Comparison of ENCODE assay signal across 8 mouse cellular contexts in genomic region chr3:133600447-133601220, GRCm38 (mm10). TPM values are rescaled to one million over a fixed set of nuclear protein-coding genes. Genes with fewer than 3 reads are reported as not detected.
A peak's percentile ranks its signal among the peaks of the same experiment; 100 is the strongest.
DNase-seq lines count a peak whose midpoint lies in the region; ATAC-seq and TF ChIP-seq lines count a peak whose summit lies in the region.

No protein-coding gene starts in this region.

- ATAC-seq in embryonic facial prominence, embryonic 14.5 days (ENCODE audit: low read depth): peak; percentile 85
- peak; percentile 89 for ATAC-seq in midbrain, embryonic 16.5 days
- ATAC-seq in inflammation-experienced regulatory T-cells, adult 6 months: no peak

- no peaks in the 10 kb centered on the region for H3K9me3 ChIP-seq in embryonic facial prominence, embryonic 14.5 days (ENCODE audit: control insufficient read depth, low read length)
- no peaks in the 10 kb centered on the region for H3K9me3 ChIP-seq in midbrain, embryonic 16.5 days (replicated peaks; ENCODE audit: control insufficient read depth, low read length, poor library complexity, severe bottlenecking)

- 12% methylated on average over 11 of the region's 11 CpGs for WGBS in embryonic facial prominence, embryonic 14.5 days
- WGBS in kidney, adult 2 months: 36% methylated on average over 11 of the region's 11 CpGs
- WGBS in midbrain, embryonic 16.5 days: 11% methylated on average over 11 of the region's 11 CpGs

- no peak overlapping the region for H3K4me3 ChIP-seq in embryonic facial prominence, embryonic 14.5 days (ENCODE audit: low read depth, low read length)
- no peak overlapping the region for H3K4me3 ChIP-seq in kidney, adult 2 months (ENCODE audit: insufficient read depth, low read depth, low read length)
- H3K4me3 ChIP-seq in midbrain, embryonic 16.5 days (ENCODE audit: low read depth, low read length): no peak overlapping the region

- no peak for TF ChIP-seq POLR2A in kidney, adult 2 months (IDR thresholded peaks at IDR 0.05; ENCODE audit: low read depth, low read length)

- H3K27ac ChIP-seq in embryonic facial prominence, embryonic 14.5 days (replicated peaks; ENCODE audit: low read depth, low read length): peak overlapping the region; percentile 80
- H3K27ac ChIP-seq in kidney, adult 2 months (ENCODE audit: insufficient read depth, low read depth, low read length): no peak overlapping the region
- H3K27ac ChIP-seq in midbrain, embryonic 16.5 days (ENCODE audit: low read length): peak overlapping the region; percentile 19; the same call in 1 of the 2 replicates

- no peaks in the 10 kb centered on the region for H3K36me3 ChIP-seq in embryonic facial prominence, embryonic 14.5 days (ENCODE audit: control insufficient read depth, insufficient read depth, low read length)
- no peaks in the 10 kb centered on the region for H3K36me3 ChIP-seq in kidney, adult 2 months (ENCODE audit: control insufficient read depth, insufficient read depth, low read length)
- no peaks in the 10 kb centered on the region for H3K36me3 ChIP-seq in midbrain, embryonic 16.5 days (ENCODE audit: control insufficient read depth, insufficient read depth, low read length)

- no peaks in the 10 kb centered on the region for H3K27me3 ChIP-seq in embryonic facial prominence, embryonic 14.5 days (replicated peaks; ENCODE audit: control insufficient read depth, insufficient read depth, low read length)
- no peaks in the 10 kb centered on the region for H3K27me3 ChIP-seq in kidney, adult 2 months (replicated peaks; ENCODE audit: control insufficient read depth, insufficient read depth, low read length)
- no peaks in the 10 kb centered on the region for H3K27me3 ChIP-seq in midbrain, embryonic 16.5 days (ENCODE audit: control insufficient read depth, insufficient read depth, low read depth, low read length)

- TF ChIP-seq CTCF in kidney, adult 2 months (conservative IDR thresholded peaks at IDR 0.05; ENCODE audit: insufficient read depth, insufficient read length, low read depth, low read length): no peak

- peaks cover 7% of the 10 kb centered on the region; the same call in 1 of the 2 replicates for H3K4me1 ChIP-seq in embryonic facial prominence, embryonic 14.5 days (ENCODE audit: control insufficient read depth, insufficient read depth, low read length)
- H3K4me1 ChIP-seq in kidney, adult 2 months (ENCODE audit: control insufficient read depth, insufficient read depth, low read length): no peaks in the 10 kb centered on the region
- H3K4me1 ChIP-seq in midbrain, embryonic 16.5 days (ENCODE audit: control insufficient read depth, insufficient read depth, low read length): peaks cover 8% of the 10 kb centered on the region

- no peak overlapping the region for H3K9ac ChIP-seq in embryonic facial prominence, embryonic 14.5 days (ENCODE audit: low read depth, low read length)
- H3K9ac ChIP-seq in midbrain, embryonic 16.5 days (ENCODE audit: low read depth, low read length): peak overlapping the region; percentile 28; the same call in 1 of the 2 replicates

- intact Hi-C loops in left cerebral cortex, postnatal 25 days (cut with DNase I): no loop called here

- peak overlapping the region; percentile 21 for H3K4me2 ChIP-seq in embryonic facial prominence, embryonic 14.5 days (ENCODE audit: low read depth, low read length)
- peak overlapping the region; percentile 29 for H3K4me2 ChIP-seq in midbrain, embryonic 16.5 days (ENCODE audit: low read length)

- DNase-seq in adrenal gland, adult (ENCODE audit: inconsistent age in 2 of 2, low spot score in 1 of 2): peak; percentile 79 to 91
- DNase-seq in embryonic facial prominence, embryonic 14.5 days (ENCODE audit: low spot score): peak; percentile 91
- DNase-seq in heart, adult 18-20 months: peak; percentile 70 to 81
- DNase-seq in kidney, adult 2 months: peak; percentile 22
- peak; percentile 60 to 94 for DNase-seq in left cerebral cortex, postnatal 25 days (ENCODE audit: low spot score in 2 of 2)
- DNase-seq in testis, postnatal 10 days (ENCODE audit: low spot score): peak; percentile 74

RNA-seq across cellular contexts. Expression of gene Tet2, which starts 55.7 kb away (rescaled TPM):
- polyA plus RNA-seq in embryonic facial prominence, embryonic 14.5 days (2014; fragmentation: Nextera tagmentation; extraction: Ambion mirVana): 15.4 and 16.3 TPM in 2 replicates
- 10 to 100 TPM; 13.0 to 14.0 TPM for total RNA-seq in heart, adult 18-20 months (2021)
- polyA plus RNA-seq in kidney, adult 2 months (2012; rRNA removed): 15.9 and 22.6 TPM in 2 replicates
- total RNA-seq in left cerebral cortex, postnatal 25 days (2021): 10 to 100 TPM; 32.8 to 46.2 TPM
- 20.6 and 22.2 TPM in 2 replicates for polyA plus RNA-seq in midbrain, embryonic 16.5 days (2015; fragmentation: Nextera tagmentation; extraction: Ambion mirVana)
- 10 to 100 TPM; 32.8 to 63.9 (median 50.7) TPM for polyA plus RNA-seq in inflammation-experienced regulatory T-cells, adult 6 months (2017; shearing (Covaris generic))

Comparison
In these comparisons a context has a peak if more than half of its experiments do, and no peak if none do; other contexts are left out.
1. DNase-seq: peak in every context shown above with its lines; median percentile 91 in embryonic facial prominence, embryonic 14.5 days; 85 in adrenal gland, adult; 77 in left cerebral cortex, postnatal 25 days; 76 in heart, adult 18-20 months; 74 in testis, postnatal 10 days; 22 in kidney, adult 2 months.